Mouse (Mus musculus): ENCODE data around the gene Ddx60.

The Ddx60 gene

GRCm38 (mm10) chr8:61985703-61986475 is 58.0 kb downstream of the Ddx60 start:
- DNase-seq (ENCODE audit: low spot score) = no peak

- no peak for DNase-seq (ENCODE audit: low spot score)
Measured at GRCm38 (mm10) chr8:61989464-61989863, 61.6 kb downstream of the Ddx60 start.

DNA sequence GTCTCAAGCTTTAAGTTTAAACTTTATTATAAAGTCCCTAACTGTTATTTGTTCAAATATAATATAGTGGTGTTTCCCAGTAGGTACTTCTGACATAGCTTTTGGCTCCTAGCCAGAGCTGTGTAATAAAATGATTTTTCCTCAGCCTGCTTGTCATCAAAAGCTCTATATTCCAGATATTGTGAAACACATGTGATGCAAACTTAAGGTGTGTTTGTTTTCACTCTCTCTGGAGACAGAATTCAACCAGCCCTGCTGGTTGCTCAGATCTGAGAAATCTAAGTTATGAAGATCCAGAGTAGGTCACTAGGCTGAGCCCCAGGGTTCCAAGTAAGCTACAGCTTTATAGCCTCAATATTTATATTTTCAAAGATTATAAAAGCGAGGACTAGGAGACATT is 64.9 kb downstream of the Ddx60 start:
- no peak for DNase-seq (ENCODE audit: low spot score)

- no peak for DNase-seq (ENCODE audit: low spot score)
Measured at GRCm38 (mm10) chr8:61997125-61997524, 69.2 kb downstream of the Ddx60 start.

- no peak for DNase-seq (ENCODE audit: low spot score)
Measured at GRCm38 (mm10) chr8:62014166-62014565, 86.3 kb downstream of the Ddx60 start.

- DNase-seq (ENCODE audit: low spot score) = no peak
Measured at GRCm38 (mm10) chr8:62014582-62014981, 86.7 kb downstream of the Ddx60 start.

- no peak for DNase-seq (ENCODE audit: low spot score)
Measured at GRCm38 (mm10) chr8:62034351-62034750, 106.5 kb downstream of the Ddx60 start.

DNA sequence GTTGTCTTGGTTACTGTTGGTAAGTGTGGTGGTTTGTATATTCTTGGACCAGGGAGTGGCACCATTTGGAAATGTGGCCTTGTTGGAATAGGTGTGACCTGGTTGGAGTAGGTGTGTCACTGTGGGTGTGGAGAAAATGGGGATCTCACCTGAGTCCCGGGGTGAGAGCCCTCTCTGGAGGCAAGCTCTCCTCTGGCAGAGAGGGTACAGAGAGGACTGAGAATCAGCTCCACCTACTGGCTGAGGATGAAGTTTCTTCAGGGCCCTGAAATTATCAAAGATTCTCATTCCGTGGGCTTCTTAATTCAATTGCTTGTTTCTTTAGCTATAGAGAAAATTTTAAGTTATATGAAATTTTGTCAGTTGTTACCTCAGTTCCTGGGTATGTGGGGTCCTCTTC is 118.9 kb downstream of the Ddx60 start:
- DNase-seq (ENCODE audit: low spot score) = no peak

DNA sequence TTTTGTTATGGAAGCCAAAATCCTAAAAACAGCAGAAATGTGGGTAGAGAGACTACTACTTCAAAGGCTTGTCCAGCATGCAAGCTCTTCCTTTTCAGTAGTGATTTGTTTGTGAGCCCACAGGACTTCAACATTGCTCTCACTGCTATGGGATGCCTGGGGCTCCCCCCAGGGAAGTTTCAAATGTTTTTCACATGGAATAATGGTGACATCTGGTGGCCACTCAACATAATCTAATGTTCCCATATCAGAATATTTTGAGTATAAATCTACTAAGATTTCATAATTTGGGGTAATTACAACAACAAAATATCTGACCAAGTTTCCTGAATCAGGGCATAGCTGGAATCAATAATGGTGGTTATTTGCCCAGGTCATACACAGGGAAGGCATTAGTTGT is 132.5 kb downstream of the Ddx60 start:
- DNase-seq (ENCODE audit: low spot score) = peak; percentile 3

DNA sequence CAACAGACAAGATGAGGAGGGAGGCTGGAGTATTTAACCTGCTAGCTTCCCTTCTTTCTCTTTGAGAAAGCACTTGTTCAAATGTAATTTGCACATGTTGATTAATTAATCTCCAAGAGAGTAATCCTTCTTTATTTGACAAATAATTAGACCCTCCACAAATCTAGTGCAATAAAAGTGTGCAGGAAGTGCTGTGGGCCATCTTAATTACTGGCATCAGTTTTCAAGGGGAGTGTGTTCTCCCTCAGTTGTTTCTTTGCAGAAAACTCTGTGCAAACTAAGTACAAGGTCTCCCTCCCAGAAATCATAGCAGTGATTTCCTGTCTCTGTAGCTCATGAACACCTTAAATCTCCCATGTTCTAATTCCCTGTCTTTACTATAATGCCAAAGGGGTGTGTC is 140.4 kb downstream of the Ddx60 start:
- DNase-seq (ENCODE audit: low spot score) = no peak

DNA sequence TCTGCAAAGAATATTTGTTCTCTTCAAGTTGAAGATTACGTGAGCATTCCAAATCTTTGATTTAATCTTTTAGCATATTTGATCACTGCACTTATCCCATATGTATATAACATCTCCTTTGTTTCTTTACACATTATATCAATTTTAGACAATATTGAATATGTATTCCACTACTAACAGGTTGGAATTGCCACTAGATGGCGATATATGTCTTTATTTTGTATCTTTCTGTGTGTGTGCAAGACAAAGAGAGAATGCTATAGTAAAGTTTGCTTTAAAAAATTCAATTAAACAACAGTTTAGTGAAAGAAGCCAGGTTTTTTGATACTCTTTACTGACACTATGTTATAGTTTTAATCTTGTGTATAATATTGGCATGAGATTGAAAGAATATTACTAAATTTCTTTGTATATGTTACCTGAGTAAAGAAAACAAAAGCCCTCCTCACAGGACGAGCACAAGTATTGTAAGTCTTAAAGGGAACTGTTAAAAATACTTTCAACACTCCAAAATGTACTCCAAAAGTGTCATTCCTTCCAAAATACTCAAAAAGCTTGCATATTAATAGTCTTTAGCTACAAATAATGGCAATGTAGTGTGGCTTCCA is 152.4 kb downstream of the Ddx60 start:
- peak; percentile 8 for DNase-seq (ENCODE audit: low spot score)

DNA sequence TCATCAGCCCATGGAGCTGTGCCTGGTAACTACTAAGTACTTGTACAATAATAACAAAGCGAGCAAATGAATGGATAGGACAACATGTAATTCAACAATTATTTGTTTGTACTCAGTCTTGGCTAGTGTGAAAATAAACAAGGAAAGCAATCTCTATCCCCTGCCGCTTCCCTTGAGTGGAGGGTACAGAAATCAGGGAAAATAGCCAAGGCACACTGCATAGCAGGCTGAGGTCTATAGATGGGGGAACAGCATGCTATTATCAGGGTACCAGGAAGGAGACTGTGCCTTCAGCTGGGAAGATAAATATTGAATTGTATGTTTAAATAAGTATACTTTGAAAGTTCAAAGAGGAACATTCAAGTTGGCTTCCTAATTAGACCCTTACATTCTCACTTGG is 153.9 kb downstream of the Ddx60 start:
- DNase-seq (ENCODE audit: low spot score) = no peak
